Mouse (Mus musculus): Measurements from ENCODE around the gene Fnbp4.

The Fnbp4 gene

DNA sequence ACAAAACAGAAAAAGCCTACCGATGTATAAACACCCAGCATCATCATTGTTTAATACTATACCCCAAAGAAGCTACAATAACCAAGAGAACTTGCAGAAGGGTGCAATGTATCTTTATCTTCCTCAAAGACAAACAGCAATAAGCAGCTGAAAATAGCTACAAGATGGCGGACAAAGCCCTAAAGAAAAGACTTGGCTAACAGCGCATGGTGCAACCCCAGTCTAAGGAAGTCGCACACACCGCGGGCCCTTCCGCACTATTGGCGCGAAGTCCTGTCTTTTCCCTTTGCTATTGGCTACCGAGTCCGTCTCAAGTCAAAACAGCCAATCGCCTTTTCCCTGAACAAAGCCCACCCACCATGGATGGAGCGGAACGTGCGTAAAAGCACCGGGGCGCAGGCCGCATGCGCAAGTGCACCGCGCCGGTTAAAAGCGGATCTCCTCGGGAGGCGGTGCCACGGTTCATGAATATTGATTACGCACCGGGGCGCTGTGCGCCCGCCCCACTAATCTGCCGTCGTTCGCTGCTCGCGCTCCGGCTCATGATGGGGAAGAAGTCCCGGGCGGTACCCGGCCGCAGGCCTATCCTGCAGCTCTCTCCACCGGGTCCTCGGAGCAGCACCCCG lies at the start of gene Fnbp4:
Gene Fnbp4 (plus strand): TSS at position 318 of the 626 bp plus-strand sequence.
- DNase-seq (ENCODE audit: extremely low spot score, low read depth, low spot score): peak; percentile 97

DNA sequence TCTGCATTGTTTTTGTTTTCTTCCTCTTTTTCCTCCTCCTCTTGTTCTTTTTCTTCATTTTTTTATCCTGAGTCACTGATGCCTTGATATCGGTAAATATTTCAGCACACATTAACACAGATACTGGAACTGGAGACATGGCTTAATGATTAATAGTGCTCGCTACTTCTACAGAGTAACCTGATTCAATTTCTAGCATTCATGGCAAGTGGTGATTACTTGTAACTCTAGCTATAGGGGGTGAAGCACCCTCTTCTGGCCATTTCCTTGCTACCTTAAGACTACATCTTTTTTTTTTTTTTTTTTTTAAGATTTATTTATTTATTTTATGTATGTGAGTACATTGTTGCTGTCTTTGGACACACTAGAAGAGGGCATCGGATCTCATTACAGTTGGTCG lies 44.2 kb upstream of the Fnbp4 start:
- DNase-seq (ENCODE audit: extremely low spot score, low read depth, low spot score): no peak

DNA sequence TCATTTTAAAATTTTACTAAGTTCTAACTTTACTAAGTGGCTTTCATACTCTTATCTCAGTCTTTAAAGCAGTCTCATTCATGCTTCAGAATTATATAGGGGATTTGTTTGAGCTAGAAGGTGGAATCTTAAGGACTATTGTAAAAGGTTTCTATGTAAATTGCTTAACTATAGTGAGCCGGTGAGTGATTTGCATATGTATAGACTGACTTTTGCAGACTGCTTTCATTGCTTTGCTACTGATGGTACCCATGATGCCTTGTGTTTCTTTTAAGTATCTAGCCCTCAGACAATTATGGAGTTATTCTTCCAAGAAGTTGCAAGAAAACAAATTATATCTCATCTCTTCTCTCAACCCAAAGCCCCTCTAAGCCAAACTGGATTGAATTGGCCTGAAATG lies 36.6 kb upstream of the Fnbp4 start:
- DNase-seq (ENCODE audit: extremely low spot score, low read depth, low spot score): no peak

DNA sequence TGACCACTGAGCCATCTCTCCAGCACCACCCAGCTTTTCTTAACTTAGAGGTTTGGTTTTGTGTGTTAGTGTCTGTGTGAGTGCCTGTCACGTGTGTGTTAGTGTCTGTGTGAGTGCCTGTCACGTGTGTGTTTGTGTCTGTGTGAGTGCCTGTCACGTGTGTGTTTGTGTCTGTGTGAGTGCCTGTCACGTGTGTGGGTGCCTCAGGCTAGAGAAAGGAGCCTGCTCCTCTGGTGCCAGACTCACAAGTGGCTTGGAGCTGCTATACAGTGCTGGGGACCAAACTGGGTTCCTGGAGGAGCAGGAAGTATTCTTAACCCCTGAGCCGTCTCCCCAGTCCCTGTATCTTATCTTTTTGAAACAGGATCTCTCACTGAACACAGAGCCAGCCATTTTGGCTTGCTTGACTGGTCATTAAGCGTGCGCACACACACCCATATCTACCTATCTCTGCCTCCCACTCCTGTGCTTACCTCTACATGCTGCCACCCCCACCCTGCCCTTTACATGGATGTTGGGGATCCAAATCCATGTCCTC lies 29.5 kb upstream of the Fnbp4 start:
- DNase-seq (ENCODE audit: extremely low spot score, low read depth, low spot score): no peak

DNA sequence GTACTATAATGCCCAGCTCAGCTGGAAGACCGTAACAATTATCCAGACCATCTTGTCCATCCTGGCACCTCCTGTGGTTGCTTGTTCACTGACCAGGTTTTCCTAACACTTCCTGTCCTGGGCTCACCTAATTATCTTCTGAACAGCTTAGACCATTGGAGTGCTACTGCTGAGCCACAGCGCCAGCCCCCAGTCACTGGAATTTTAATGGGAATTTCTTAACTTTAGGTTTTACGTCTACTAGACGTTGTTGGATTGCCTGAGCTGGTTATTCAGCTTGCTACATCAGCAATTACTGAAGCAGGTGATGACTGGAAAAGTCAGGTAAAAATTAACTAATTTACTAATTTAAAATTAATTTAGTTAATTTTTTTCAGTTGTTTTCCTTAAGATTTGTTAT lies 27.8 kb upstream of the Fnbp4 start:
- no peak for DNase-seq (ENCODE audit: extremely low spot score, low read depth, low spot score)

DNA sequence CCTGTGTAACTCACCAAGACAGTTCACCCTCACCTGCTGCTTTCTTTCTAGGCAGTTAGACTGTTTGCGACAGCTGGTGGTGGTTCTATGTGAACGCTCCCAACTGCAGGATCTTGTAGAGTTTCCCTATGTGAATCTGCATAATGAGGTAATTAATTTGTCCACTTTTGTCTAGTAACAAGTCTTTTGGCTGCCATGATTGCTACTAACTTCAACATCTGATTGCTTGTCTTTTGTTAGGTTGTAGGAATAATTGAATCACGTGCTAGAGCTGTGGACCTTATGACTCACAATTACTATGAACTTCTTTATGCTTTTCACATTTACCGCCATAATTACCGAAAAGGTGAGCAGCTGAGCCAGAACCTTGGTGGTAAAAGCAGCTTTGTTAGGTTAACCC lies 27.2 kb upstream of the Fnbp4 start:
- DNase-seq (ENCODE audit: extremely low spot score, low read depth, low spot score): no peak

DNA sequence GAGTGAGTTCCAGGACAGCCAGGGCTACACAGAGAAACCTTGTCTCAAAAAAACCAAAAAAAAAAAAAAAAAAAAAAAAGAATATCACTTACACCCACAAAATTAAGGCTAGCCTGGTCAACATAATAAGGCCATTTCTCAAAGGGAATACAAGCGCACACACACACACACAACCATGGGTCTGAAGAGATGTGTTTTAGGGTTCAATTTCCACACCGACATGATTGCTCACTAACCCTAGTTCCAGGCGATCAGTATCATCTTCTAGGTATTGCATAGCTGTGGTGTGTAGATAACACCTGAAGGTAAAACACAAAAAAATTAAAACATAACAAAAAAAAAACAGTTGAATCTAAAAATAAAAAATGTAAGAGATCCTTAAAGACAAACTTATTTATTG lies 18.4 kb upstream of the Fnbp4 start:
- DNase-seq (ENCODE audit: extremely low spot score, low read depth, low spot score): no peak

DNA sequence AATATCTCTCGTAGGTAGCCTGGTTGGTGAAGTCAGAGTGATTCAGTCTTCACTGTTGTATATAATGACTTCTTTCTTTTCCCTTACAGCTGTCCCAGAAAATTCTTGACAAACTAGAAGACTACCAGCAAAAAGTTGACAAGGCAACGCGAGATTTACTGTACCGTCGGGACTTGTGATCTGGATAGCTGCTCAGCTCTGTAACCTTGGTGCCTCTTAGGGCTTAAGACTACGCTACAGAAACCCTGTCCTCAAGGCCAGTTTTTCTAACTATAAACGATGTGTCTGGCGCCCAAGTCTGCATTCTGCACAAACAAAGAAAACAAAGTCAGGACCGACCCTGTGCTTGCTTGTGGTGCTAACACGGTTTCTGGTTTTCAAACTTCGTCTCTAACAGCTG lies 9.8 kb upstream of the Fnbp4 start:
- DNase-seq (ENCODE audit: extremely low spot score, low read depth, low spot score): no peak

DNA sequence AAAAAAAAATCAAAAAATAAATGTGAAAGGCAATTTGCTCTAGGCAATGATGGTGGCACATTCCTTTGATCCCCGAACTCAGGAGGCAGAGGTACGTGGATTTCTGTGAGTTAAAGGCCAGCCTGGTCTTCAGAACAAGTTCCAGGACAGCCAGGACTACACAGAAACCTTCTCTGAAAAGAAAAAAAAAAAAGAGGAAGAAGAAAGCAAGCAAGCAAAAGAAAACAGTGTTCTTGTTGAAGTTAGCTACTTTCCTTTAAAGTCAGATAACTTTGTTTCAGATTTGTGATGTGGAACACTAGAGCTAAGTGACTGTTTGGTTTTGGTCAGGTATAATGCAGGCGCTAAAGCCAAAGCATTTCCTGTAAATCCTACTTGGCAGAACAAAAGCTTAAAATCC lies 6.4 kb upstream of the Fnbp4 start:
- no peak for DNase-seq (ENCODE audit: extremely low spot score, low read depth, low spot score)

DNA sequence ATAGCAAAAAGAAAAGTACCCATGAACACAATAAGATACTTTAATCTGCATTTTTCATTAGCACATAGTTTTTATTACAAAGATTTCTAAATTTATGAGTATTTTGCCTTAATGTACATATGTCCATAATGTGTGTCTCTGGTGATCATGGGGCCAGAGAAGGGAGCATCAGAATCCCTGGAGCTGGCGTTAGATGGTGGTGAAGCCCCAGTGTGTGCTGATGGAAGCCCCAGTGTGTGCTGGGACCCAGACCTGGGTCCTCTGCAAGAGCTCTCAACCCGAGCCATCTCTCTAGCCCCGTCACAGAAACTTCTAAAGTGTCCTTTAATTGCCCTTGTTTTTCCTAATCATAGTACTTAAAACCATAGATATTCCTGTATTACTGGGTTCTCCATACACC lies 5.8 kb upstream of the Fnbp4 start:
- DNase-seq (ENCODE audit: extremely low spot score, low read depth, low spot score): no peak

DNA sequence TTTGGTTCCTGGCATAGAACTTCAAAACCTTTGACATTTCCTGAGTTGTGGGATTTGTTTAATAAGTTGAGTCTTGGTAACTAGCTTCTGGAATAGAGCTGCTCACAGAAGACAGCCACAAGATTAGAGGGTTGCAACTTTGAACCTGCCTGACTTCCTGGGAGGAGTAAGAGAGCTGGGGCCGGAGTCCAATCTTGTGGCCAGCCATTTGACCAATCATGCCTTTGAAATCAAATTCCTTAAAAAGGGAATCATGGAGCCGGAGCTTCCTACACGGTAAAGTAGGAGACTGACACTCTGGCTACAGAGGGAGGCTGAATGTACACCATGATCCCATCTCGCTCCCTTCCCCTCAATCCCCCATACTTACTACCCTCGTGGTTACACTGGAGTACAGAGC lies 5.2 kb upstream of the Fnbp4 start:
- no peak for DNase-seq (ENCODE audit: extremely low spot score, low read depth, low spot score)

DNA sequence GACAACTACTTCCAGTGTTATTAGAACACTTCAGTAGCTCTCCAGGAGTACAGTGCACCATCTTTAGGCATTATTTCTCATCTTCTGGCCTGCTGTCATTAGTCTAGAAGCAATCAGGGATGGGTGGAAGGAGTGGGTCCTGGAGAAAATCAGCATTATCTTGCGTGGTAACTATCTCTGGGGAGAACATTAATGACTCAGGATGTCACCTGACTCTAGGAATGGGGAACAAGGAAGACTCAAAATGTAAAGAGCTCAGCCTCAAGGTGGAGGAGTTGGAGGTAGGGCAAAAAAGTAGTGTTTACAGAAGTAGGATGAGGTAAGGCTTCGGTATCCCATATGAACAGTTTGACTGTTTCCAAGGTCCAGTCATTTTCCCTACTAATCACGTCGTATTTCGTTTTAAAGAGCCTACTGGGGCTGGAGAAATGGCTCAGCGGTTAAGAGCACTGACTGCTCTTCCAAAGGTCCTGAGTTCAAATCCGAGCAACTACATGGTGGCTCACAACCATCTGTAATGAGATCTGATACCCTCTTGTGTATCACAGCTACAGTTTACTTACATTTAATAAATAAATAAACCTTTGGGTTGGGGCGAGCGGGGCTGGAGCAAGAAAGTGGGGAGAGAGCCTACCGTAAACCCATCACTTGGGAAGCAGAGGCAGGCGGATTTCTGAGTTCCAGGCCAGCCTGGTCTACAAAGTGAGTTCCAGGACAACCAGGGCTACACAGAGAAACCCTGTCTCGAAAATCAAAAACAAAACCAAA lies 701 bp upstream of the Fnbp4 start:
- DNase-seq (ENCODE audit: extremely low spot score, low read depth, low spot score): no peak

DNA sequence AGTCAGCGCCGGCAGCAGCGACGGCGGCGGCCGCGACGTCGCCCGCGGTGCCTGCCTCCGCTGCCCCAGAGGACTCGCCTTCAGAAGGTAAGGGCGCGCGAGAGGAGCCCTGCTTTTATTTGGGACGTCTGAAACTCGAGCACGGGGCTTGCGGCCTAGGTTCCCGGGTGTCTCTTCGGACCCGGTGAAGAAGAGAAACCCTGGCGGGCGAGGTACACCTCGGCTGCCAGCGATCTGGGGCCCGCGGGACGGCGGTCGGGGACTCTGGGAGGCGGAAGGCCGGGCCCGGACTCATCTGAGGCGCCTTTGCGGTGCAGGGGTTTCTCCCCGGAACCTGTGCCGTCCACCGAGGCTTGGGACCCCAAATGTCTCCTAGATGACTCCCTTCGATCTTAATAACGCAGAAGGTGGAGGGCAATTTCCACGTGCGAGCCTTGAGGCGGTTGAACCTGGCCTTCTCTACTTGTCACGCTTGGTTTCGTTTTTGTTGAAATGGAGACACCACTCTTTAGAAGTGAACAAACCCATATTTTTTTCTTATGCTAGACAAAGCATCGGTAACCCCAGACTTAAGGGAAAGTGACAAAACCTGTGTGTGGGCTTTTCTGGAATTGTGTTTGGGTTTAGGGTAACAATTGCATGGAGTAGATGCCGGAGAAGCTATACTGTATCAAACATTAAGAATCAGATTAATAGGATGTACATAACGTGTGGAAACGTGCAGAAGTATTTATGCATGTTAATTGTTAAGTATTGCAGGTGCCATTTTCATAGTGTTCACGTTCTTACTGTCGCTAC lies 769 bp downstream of the Fnbp4 start:
- DNase-seq (ENCODE audit: extremely low spot score, low read depth, low spot score): no peak

DNA sequence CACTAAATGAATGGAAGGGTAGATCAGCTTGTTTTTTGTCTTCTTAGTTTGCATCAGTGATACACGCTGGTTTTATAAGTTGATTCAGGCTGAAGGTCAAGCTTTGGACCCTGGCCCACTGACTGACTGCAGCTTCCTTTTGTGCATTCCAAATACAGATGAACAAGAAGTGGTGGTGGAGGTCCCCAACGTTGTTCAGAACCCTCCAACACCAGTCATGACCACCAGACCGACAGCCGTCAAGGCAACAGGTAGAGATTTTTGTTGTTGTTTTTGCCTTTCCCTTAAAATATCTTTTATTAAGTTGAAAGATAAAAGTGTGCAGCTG lies 1.3 kb downstream of the Fnbp4 start:
- DNase-seq (ENCODE audit: extremely low spot score, low read depth, low spot score): no peak

DNA sequence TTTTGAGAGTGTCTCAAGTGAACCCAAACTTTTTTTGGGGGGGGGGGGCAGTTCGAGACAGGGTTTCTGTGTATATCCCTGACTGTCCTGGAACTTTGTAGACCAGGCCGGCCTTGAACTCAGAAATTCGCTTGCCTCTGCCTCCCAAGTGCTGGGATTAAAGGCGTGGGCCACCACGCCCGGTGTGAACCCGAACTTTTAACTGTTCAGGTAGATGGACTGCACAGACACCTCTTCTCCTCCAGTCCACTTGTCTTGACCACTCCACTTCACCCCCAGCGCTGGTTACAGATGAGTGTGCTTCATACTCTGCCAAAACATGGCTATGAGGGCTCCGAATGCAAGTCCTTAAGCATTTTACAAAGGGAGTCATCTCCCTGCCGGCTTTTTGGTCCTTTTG lies 2.0 kb downstream of the Fnbp4 start:
- no peak for DNase-seq (ENCODE audit: extremely low spot score, low read depth, low spot score)

DNA sequence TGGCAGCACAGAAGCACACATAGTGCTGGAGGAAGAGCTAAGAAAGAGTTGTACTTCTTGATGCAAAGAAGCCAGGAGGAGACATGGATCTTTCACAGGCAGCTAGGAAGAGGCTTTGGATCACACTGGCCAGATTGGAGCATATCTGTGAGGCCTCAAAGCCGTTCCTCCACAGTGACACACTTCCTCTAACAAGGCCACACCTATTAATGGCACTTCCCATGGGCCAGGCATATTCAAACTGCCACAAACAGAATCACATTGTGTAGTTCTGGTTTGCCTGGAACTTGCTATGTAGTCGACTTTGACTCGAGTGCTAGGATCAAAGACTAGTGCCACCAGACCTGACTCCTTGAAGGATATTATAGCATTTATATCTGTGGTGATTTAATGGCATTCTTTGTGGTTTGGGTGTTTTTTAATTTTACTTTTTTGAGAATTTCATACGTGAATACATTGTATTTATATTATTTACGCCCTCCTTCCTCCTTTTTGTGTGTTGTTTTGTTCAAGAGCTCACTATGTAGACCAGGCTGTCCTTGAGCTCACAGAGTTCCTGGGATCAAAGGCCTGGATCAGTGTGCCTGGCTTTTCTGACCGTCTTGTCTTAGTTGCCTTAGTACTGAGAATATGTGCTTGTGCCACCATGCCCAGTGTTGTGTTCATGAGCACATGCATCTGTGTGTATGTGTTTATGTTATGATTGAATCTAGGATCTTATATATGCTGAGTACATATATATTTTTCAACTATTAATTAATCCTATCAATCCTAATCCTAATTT lies 4.7 kb downstream of the Fnbp4 start:
- DNase-seq (ENCODE audit: extremely low spot score, low read depth, low spot score): no peak

DNA sequence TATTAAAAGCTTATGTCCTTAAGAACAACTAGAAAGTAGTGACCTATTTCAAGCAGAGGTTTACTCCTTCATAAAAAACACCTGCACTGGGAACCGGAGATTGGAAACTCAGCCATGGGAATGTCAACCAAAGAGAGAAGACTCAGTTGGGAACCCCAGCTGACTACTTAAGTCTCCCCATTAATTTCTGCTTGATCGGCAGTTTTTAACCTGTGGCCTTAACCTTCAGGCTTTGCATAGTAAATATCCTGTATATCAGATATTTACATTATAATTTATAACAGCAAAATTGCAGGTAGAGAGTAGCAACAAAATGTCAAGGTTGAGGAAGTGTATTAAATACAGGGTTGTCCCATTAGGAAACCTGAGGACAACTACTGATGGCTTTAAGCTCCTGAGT lies 8.4 kb downstream of the Fnbp4 start:
- no peak for DNase-seq (ENCODE audit: extremely low spot score, low read depth, low spot score)

DNA sequence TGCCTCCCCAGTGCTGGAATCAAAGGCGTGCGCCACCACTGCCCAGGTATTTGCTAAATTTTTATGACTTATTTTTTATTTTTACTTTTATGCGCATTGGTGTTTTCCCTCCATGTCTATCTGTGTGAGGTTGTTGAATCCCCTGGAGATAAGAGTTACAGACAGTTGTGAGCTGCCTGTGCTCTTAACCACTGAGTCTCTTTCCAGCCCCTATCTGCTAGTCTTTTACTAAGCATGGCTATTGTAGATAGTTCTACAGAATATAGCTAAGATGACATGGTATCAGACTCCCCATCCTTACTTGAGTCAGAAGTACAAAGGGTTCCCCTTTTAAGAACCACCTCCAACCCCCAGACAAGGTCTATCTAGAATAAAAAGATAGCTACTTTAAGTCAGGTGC lies 9.0 kb downstream of the Fnbp4 start:
- DNase-seq (ENCODE audit: extremely low spot score, low read depth, low spot score): no peak

DNA sequence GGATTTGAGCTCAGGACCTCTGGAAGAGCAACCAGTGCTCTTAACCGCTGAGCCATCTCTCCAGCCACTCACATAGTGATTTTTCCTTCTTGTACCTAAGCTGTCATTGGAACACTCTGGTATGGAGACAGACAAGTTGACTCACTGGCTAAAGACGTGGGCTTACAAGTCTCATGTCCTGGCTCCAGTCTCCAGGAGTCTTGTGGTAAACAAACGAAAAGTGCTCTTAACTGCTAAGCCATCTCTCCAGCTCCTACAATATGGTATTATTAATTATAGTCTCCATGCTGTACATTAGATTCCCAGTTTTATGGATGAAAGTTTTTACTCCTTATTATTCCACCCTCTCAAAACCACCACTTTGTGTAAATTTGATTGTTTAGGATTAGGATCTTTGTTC lies 20.0 kb downstream of the Fnbp4 start:
- DNase-seq (ENCODE audit: extremely low spot score, low read depth, low spot score): no peak

DNA sequence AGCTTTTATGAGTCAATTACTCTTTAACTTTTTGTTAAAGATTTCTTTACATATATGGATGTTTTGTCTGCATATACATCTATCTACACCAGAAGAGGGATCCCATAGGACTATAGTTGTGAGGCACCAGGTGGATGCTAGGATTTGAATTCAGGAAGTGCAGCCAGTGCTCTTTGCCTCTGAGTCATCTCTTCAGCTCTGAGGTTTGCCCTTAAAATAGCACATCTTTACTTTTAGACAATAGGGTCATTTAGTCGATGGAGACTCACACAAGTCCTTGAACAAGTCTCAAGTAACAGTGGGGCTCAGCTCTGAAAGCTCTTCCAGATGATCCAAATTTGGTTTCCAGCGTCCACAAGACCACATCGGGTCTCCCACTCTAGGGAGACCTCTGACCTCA lies 36.2 kb downstream of the Fnbp4 start:
- no peak for DNase-seq (ENCODE audit: extremely low spot score, low read depth, low spot score)

DNA sequence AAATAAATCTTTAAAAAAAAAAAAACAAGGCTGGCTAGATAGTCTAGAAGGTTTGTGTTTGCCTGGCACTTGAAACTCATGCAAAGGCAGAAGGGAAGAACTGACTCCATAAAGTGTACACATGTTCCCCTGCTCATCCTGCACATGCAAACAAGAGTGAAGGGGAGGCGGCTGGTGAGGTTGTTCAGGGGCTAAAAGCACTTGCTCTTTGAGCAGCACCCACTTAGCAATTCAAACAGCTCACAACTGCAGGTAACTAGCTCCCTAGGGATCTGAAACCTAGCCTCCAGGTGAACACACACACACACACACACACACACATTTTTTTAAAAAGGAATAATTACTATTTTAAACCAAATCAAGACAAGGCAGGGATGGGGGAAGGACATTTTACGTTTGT lies 36.8 kb downstream of the Fnbp4 start:
- no peak for DNase-seq (ENCODE audit: extremely low spot score, low read depth, low spot score)
